Mouse (Mus musculus): ENCODE data around the gene Fgf15. TPM values are rescaled to one million over a fixed set of nuclear protein-coding genes. Genes with fewer than 3 reads are reported as not detected.
"Not testable (repeated sequence)": the region's sequence is repeated elsewhere in the genome, so short reads cannot be mapped to it uniquely, and the experiment has no call there.

The Fgf15 gene
- polyA plus RNA-seq, 1 experiment, result not detected

DNA sequence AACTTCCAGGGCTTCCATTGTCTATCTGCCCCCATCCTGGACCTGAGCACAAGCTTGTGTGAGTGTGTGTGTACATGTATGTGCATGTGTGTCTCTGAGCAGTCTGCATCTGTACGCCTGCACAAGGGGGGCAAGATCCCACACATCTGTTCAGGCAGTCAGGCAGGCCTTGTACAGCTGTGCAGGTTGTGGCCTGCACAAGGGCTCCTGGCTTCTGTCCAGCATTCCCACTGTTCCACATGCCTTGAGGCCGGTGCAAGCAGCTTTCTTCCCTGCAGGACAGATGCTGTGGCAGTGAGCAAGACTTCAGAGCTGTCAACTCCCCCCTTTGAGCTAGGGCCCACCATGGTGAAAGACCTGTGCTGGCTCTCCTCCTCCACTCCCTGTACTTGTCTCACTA is 13.2 kb upstream of the Fgf15 start:
- H3K9me3 ChIP-seq (ENCODE audit: control insufficient read depth, low read length), result no peaks in the 10 kb centered on the region
- peaks cover 9% of the 10 kb centered on the region for H3K27me3 ChIP-seq (ENCODE audit: control insufficient read depth)
- H3K4me3 ChIP-seq (replicated peaks), result no peak overlapping the region
- TF ChIP-seq TAL1 (IDR thresholded peaks at IDR 0.05; ENCODE audit: low read length) (no peak), GATA1 (IDR thresholded peaks at IDR 0.05; ENCODE audit: low read length) (no peak)
- H3K36me3 ChIP-seq (ENCODE audit: control insufficient read depth), result no peaks in the 10 kb centered on the region
- no peaks in the 10 kb centered on the region for H3K4me1 ChIP-seq (ENCODE audit: control insufficient read depth)

DNA sequence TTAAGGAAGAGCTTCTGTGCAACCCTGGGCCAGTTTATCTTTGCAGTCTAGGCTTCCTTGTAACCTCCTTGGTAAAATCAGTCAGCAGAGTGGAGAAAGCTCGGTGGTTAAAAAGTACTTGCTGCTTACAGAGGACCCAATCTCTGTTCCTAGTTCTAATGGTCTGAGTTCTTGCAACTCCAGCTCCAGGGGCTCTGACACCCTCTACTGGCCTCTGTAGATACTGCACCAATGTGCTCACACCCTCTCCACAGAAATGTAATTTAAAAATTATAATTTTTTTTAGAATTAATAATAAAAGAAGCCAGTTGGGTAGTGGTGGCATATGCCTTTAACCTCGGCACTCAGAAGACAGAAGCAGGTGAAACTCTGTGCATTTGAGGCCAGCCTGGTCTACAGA is 8.7 kb upstream of the Fgf15 start:
- H3K9me3 ChIP-seq (ENCODE audit: control insufficient read depth, low read length), result no peaks in the 10 kb centered on the region
- TF ChIP-seq GATA1 (IDR thresholded peaks at IDR 0.05; ENCODE audit: low read length), result no peak
- TF ChIP-seq TAL1 (IDR thresholded peaks at IDR 0.05; ENCODE audit: low read length), result no peak
- H3K4me3 ChIP-seq (replicated peaks), result no peak overlapping the region
- H3K4me1 ChIP-seq (ENCODE audit: control insufficient read depth), result no peaks in the 10 kb centered on the region
- no peaks in the 10 kb centered on the region for H3K36me3 ChIP-seq (ENCODE audit: control insufficient read depth)
- peaks cover 36% of the 10 kb centered on the region for H3K27me3 ChIP-seq (ENCODE audit: control insufficient read depth)

DNA sequence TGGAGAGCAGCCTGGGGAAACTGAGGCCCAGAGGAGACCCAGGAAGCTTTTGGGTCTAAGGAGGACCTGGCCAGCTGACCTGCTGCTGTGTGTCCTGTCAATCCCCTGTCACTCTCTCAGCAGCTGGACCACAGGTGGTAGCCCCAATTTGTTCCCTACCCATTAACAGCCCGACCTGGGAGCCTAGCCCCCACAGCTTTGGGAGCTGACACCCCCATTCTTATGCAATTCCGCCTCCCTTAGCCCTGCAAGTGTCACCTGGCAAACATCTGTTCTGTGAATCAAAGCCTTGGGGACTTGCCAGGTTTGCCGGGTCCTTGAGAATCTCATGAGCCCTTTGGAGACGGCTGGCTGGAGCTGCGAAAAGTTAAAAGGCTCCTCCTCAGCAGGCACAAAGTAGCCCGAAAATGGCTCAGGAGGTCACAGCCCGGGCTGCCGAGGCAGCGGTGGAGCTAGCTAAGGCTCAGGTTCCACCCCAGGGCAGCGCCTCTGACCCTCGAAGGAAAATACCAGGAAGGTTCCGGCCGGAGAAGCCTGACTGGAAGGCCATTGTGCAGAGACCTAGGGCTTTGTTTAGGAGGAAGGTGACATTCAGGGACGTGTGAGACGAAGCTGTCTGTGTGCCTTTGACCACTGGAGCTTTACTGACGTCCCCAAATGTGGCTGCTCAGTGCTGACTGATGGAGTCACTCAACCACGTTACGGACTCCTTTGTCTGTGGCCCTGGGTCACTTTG is 7.6 kb upstream of the Fgf15 start:
- peaks cover 38% of the 10 kb centered on the region for H3K27me3 ChIP-seq (ENCODE audit: control insufficient read depth)
- no peaks in the 10 kb centered on the region for H3K9me3 ChIP-seq (ENCODE audit: control insufficient read depth, low read length)
- H3K4me3 ChIP-seq (replicated peaks), result no peak overlapping the region
- no peaks in the 10 kb centered on the region for H3K4me1 ChIP-seq (ENCODE audit: control insufficient read depth)
- H3K36me3 ChIP-seq (ENCODE audit: control insufficient read depth), result no peaks in the 10 kb centered on the region
- TF ChIP-seq TAL1 (IDR thresholded peaks at IDR 0.05; ENCODE audit: low read length) (no peak), GATA1 (IDR thresholded peaks at IDR 0.05; ENCODE audit: low read length) (no peak)

DNA sequence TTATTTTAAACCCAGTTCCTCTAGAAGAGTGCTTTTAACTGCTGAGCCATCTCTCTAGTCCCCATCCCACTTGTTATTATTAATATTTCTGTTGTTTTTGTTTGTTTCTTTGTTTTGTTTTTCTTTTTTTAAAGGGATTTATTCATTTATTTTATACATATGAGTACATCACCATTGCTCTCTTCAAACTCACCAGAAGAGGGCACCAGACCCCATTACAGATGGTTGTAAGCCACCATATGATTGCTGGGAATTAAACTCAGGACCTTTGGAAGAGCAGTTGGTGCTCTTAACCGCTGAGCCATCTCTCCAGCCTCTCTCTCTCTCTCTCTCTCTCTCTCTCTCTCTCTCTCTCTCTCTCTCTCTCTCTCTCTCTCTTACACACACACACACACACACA is 5.7 kb upstream of the Fgf15 start:
- H3K27me3 ChIP-seq (ENCODE audit: control insufficient read depth), result peaks cover 51% of the 10 kb centered on the region
- peaks cover 11% of the 10 kb centered on the region for H3K4me1 ChIP-seq (ENCODE audit: control insufficient read depth)
- H3K36me3 ChIP-seq (ENCODE audit: control insufficient read depth); H3K4me3 ChIP-seq (replicated peaks); H3K9me3 ChIP-seq (ENCODE audit: control insufficient read depth, low read length): not testable (repeated sequence)

DNA sequence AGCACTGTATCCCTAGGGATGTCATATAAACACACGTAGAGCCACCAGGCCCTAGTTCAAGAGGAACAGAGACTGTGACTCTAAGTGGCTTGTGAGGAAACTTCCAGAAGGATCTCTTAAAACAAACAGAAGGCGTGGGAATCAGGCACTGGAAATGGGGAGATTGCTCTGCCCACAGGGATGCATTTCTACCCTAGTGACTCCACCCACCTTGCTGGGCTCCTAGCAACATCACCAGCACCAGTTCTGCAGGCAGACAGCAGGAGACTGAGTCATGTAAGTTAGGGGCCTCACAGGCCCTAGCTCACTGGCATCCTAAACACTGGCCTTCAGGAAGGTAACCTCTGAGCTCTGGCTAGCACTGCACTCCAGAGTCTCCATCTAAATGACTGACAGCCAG is 4.5 kb upstream of the Fgf15 start:
- peaks cover 22% of the 10 kb centered on the region for H3K4me1 ChIP-seq (ENCODE audit: control insufficient read depth)
- peaks cover 5% of the 10 kb centered on the region; the same call in 1 of the 2 replicates for H3K9me3 ChIP-seq (ENCODE audit: control insufficient read depth, low read length)
- H3K4me3 ChIP-seq (replicated peaks), result no peak overlapping the region
- H3K27me3 ChIP-seq (ENCODE audit: control insufficient read depth), result peaks cover 63% of the 10 kb centered on the region
- no peaks in the 10 kb centered on the region for H3K36me3 ChIP-seq (ENCODE audit: control insufficient read depth)
- TF ChIP-seq TAL1 (IDR thresholded peaks at IDR 0.05; ENCODE audit: low read length), result no peak
- TF ChIP-seq GATA1 (IDR thresholded peaks at IDR 0.05; ENCODE audit: low read length), result no peak

DNA sequence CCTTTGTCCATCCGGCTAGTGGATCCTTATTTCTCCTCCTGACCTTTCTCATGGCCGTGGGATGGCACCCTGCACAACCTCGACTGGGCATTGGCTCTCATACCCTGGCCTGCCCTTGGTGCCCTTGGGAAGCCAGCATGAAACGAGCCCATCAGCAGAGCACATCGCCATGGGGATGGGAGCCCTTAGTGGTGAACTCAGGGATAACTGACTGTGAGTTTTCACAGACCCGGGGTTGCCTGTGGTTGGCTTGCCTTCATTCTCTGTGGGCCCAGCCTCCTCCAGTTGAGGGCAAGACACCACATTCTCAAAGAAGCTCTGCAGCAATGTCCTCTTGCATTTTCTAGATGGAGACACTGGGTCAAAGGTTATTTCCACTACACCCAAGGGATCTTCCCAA is 4.0 kb upstream of the Fgf15 start:
- Histone ChIP-seq H3K27me3 (ENCODE audit: control insufficient read depth) (peaks cover 63% of the 10 kb centered on the region), H3K36me3 (ENCODE audit: control insufficient read depth) (no peaks in the 10 kb centered on the region), H3K9me3 (ENCODE audit: control insufficient read depth, low read length) (peaks cover 8% of the 10 kb centered on the region; the same call in 1 of the 2 replicates), H3K4me1 (ENCODE audit: control insufficient read depth) (peaks cover 24% of the 10 kb centered on the region), H3K4me3 (replicated peaks) (no peak overlapping the region)
- no peak for TF ChIP-seq TAL1 (IDR thresholded peaks at IDR 0.05; ENCODE audit: low read length)
- TF ChIP-seq GATA1 (IDR thresholded peaks at IDR 0.05; ENCODE audit: low read length), result no peak

DNA sequence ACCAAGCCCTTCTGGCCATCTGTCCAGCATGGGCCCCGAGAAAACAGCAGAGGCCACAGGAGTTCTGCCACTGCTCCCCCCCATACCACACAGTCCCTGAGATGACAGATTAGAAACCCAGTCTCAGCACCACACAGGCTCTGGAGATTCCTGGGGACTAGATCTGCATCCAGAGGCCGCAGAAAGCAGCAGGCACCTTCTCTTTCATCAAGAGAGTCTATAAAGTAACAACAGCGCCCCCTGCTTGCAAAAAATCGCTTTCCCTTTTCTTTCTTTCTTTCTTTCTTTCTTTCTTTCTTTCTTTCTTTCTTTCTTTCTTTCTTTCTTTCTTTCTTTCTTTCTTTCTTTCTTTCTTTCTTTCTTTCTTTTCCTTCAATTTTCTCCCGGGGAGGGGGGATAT is 2.1 kb upstream of the Fgf15 start:
- TF ChIP-seq GATA1 (IDR thresholded peaks at IDR 0.05; ENCODE audit: low read length) (no peak), TAL1 (IDR thresholded peaks at IDR 0.05; ENCODE audit: low read length) (no peak)
- Histone ChIP-seq H3K27me3 (ENCODE audit: control insufficient read depth) (peaks cover 67% of the 10 kb centered on the region), H3K4me1 (ENCODE audit: control insufficient read depth) (peaks cover 24% of the 10 kb centered on the region), H3K9me3 (ENCODE audit: control insufficient read depth, low read length) (peaks cover 8% of the 10 kb centered on the region; the same call in 1 of the 2 replicates), H3K4me3 (replicated peaks) (no peak overlapping the region), H3K36me3 (ENCODE audit: control insufficient read depth) (no peaks in the 10 kb centered on the region)

DNA sequence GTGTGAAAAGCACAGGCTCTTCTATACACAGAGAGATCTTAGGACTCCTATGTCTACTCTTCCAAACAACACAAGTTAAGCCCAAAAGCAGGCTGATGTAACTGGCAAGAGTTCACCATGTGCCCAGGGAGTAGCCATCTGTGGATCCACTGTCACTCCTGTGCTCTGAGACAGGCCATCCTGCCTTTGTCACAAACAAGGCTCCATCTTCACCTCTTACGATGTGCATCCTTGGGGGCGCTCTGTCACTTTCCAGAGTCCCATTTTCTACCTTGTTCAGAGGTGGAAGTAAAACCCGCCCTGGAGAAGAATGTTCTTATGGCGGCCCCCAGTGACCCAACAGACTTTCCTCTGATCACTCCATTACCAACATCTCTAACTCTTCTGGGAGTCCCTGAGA is 1.6 kb upstream of the Fgf15 start:
- TF ChIP-seq TAL1 (IDR thresholded peaks at IDR 0.05; ENCODE audit: low read length) (no peak), GATA1 (IDR thresholded peaks at IDR 0.05; ENCODE audit: low read length) (no peak)
- Histone ChIP-seq H3K27me3 (ENCODE audit: control insufficient read depth) (peaks cover 67% of the 10 kb centered on the region), H3K4me1 (ENCODE audit: control insufficient read depth) (peaks cover 24% of the 10 kb centered on the region), H3K9me3 (ENCODE audit: control insufficient read depth, low read length) (peaks cover 8% of the 10 kb centered on the region; the same call in 1 of the 2 replicates), H3K4me3 (replicated peaks) (no peak overlapping the region), H3K36me3 (ENCODE audit: control insufficient read depth) (no peaks in the 10 kb centered on the region)

DNA sequence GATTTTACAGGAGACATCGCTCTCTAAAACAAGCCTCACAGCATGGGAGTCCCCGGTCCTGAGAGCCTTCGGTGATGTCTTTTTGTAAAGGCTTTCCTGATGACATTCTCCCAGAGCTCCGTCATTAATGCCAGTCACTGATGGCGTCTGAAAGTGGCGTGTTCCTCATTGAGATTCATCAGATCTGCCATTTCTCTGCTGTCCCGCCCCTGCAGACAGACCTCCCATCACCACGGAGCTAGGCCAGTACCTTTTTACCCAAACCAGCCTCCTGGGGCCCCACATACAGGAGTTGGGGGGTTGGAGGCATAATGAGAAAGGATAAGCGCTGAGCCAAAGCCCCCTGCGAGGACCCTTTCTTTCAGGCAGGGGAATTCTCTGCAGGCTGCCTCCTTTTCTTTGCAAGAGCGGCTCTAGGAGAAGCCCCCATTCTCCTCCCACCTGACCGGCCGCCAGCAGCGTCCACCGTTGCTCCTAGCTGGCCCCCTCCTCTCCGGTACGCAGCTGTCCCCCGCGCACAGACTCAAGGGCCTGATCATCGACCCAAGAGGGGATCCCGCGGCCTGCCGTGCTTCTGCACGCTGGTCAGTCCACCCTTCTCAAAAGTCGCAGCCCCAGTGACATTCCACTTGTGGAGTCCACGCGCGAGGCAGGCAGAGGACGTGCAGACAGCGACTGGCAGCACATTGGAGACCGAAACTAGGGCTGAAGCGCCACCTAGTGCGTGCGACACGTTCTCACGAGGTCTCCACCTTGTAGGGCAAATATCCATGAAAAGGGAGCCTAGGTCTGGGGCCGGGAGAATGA is 823 bp upstream of the Fgf15 start:
- Histone ChIP-seq H3K27me3 (ENCODE audit: control insufficient read depth) (peaks cover 68% of the 10 kb centered on the region), H3K4me1 (ENCODE audit: control insufficient read depth) (peaks cover 24% of the 10 kb centered on the region), H3K9me3 (ENCODE audit: control insufficient read depth, low read length) (peaks cover 8% of the 10 kb centered on the region; the same call in 1 of the 2 replicates), H3K4me3 (replicated peaks) (peak overlapping the region; percentile 47), H3K36me3 (ENCODE audit: control insufficient read depth) (no peaks in the 10 kb centered on the region)
- TF ChIP-seq GATA1 (IDR thresholded peaks at IDR 0.05; ENCODE audit: low read length) (no peak), TAL1 (IDR thresholded peaks at IDR 0.05; ENCODE audit: low read length) (no peak)
